Mouse (Mus musculus) left cerebral cortex, adult 2 months (tissue): ENCODE data around the gene Dner. TPM values are rescaled to one million over a fixed set of nuclear protein-coding genes. Genes with fewer than 3 reads are reported as not detected.

Experiments
- DNase-seq, 2 experiments: peaks; one replicate each; pipeline ENCODE4 v3.0.0; 2021 to 2022; ENCODE audit warnings: low spot score in 2 of 2, mixed read lengths in 1 of 2; ENCODE audit errors: extremely low spot score in 1 of 2
- H3K27ac ChIP-seq: fragments of 200-600 bp; 2 replicates; pipeline ENCODE4 v1.8.1; 2022
- H3K4me3 ChIP-seq: fragments of 200-600 bp; 2 replicates; pipeline ENCODE4 v1.8.1; 2022
- CTCF ChIP-seq: fragments of 200-600 bp; IDR thresholded peaks from 2 replicates; pipeline ENCODE4 v1.8.1; 2022; ENCODE audit warnings: antibody characterized with exemption, mild to moderate bottlenecking, moderate library complexity
- intact Hi-C: fragments of 180-260 bp; cut with DNase I; formaldehyde crosslinking; loops from one replicate; pipeline ENCODE4 v1.15.1; 2025
- total RNA-seq, 2 experiments: library from RNA; stranded (reverse); gene quantifications; 2 replicates each; pipeline ENCODE4 v1.2.3; 2021

Gene Dner
- total RNA-seq, 2 experiments from 2014 or later: 136 to 147 TPM

DNA sequence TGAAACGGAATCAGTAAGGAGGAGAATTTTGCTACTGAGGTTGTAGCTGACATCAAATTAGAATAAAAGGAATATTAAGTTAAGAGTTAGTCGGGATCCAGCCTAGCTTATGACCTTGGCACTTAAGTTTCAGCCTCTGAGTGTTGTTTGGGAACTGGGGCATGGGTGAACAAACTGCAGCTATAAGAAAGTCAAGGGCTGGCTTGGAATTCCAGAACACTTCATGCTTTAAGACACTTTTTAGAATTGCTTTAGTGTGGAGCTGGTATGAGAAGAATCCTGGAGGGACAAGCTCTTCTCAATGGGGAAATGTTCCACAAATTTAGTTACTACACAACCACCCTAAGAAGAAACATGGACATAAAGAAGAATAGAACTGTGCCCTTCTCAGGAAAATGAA is 223.8 kb downstream of the Dner start:
- intact Hi-C loops: no loop called here
- TF ChIP-seq CTCF: no peak
- no peak overlapping the region for H3K27ac ChIP-seq
- no peak overlapping the region for H3K4me3 ChIP-seq
- DNase-seq: no peak

DNA sequence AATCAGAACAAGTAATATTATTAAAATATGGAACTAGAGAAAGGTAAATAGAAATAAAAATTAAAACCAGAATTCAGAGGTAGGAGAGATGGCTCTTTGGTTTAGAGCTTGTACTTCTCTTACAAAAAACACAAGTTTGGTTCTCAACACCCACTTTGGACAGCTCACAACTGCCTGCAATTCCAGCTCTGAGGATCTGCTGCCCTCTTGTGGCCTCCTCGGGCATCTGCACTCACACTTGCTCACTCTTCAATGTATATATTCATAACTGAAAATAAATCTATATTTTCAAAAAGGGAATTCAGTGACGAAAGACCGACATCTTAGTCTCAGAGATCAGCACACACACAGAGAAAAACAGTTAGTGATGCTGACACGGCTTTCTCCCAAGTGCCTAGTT is 225.7 kb downstream of the Dner start:
- H3K27ac ChIP-seq: no peak overlapping the region
- DNase-seq: no peak
- no peak overlapping the region for H3K4me3 ChIP-seq
- intact Hi-C loops: no loop called here
- peak; percentile 54 for TF ChIP-seq CTCF

DNA sequence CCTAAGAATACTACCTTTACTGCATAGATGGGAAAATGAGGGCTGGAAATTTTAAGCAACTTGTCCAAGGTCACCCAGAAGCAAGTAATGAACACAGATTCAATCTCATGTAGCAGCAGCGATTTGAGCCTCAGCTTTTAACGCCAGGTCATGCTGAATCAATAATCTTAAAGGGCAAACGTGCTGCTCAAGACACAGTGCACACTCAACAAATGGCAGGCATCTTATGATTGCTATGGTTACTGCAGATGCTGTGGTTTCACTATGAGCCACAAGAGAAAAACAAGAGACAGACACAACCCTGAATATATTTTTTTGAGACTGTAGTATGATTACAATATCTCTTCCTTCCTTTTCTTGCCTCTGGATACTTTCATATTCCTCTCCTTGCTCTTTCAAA is 228.4 kb downstream of the Dner start:
- intact Hi-C loops: loop anchor here (10.0 kb wide), 1 partner anchor 253 kb away; no protein-coding TSS in a partner anchor

DNA sequence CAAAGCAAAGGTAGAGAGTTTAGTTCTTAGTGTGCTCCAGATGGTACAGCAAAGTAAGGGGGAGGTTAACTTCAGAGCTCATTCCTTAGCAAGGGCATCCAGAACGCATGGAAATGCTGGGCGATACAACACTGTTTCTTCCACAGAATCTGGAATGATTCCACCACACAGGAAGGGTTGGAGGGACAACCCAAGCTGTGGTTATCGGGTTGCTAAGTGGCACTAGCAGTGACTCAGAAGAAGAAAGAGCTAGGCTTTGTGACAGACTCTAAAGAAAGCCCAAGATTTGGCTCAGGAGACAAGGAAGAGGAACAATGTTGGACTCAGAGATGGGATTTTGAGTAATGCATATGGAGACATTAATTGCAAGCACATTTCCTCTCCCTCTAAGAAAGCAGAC is 231.3 kb downstream of the Dner start:
- Histone ChIP-seq H3K4me3 (no peak overlapping the region), H3K27ac (peak overlapping the region; percentile 16; the same call in 1 of the 2 replicates)
- TF ChIP-seq CTCF: no peak
- no peak for DNase-seq
- intact Hi-C loops: loop anchor here (10.0 kb wide), 1 partner anchor 250 kb away; no protein-coding TSS in a partner anchor

More for the DNA sequence above, 228.4 kb downstream of the Dner start:
- no peak for DNase-seq
- no peak for TF ChIP-seq CTCF
- no peak overlapping the region for H3K4me3 ChIP-seq
- H3K27ac ChIP-seq: no peak overlapping the region

DNA sequence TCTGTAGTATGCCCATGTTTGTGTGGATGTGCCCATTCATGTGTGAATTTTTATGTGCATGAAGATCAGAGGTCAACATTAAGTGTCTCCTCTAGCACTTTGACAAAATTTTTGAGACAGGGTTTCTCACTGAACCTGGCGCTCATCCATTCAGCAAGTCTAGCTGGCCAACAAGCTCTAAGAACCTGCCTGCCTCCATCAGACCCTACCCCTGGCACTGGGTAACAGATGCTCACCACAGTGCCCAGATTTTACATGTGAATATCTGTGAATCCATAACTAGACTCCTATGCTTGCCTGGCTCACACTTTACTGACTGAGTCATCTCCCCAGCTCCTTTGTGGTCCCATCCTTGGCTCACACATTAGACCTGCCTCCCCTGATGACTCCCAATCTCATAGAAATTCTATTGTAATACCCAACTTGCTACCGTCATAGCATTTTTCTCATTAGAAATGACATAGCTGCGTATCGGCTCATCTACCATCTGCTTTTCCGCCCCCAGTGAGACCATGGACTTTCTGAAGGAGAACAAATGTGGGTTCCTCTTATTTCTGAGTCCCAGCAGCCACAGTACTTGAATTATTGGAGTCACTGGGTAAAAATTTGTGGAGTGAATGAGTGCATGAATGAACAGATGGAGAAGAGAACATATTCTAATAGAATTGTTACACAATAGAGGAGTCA is 231.9 kb downstream of the Dner start:
- DNase-seq: peak in 1 of 2 experiments; percentile 19
- no peak for TF ChIP-seq CTCF
- H3K4me3 ChIP-seq: no peak overlapping the region
- intact Hi-C loops: loop anchor here (10.0 kb wide), 1 partner anchor 249 kb away; no protein-coding TSS in a partner anchor
- peak overlapping the region; percentile 16; the same call in 1 of the 2 replicates for H3K27ac ChIP-seq

DNA sequence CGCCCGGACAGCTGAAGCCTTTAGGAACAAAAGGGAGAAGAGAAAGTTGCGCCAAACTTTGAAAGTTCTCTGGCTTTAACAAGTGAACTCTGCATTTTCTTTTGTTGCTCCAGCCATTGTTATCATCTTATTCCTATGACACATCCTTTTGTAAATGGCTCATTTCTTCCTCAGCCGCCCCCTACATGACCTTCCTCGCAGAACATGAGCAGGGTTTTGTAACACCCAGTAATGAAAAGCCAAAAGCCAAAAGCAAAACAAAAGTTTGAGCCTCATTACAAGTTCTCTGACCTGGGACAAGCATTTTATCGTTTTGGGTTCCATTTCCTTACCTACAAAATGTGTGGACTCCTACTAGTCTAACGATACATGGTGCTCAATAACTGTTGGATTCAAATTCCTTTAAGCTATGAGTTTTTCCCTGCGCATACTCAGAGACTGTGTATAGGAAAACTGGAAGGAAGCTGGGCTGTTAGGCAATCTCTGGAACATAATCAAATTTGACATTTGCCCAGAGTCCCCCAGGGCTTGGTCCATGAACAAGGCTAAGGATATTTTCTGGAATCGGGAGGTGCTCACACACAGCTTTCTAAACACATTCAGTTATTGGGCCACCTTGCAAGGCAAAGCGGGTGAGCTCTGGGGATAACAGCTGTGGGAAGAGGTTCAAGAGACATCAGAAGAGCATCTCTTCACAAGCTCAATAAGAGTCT is 246.3 kb downstream of the Dner start:
- no peak overlapping the region for H3K4me3 ChIP-seq
- no peak overlapping the region for H3K27ac ChIP-seq
- TF ChIP-seq CTCF: no peak
- no peak for DNase-seq
- intact Hi-C loops: no loop called here

DNA sequence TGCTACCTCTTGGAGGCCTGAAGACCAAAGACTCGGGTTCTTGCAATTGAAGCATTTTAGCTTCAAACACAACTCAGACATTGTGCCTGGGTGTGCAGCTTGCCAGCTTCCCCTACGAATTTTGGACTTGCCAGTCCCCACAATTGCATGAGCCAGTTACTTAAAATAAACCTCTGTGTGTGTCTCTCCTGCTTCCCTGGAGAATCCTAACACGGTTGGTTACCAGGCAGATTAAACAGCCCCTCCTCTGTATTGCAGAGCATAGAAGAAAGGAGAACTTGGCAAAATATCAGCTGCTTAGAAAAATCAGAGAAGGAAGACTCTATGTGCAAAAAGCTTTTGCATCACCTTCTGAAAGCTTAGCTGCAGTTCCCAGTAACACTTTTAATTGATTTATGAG is 252.4 kb downstream of the Dner start:
- intact Hi-C loops: loop anchor here (5.0 kb wide), 1 partner anchor 701 kb away; no protein-coding TSS in a partner anchor
- peak in 1 of 2 experiments; percentile 41 for DNase-seq
- TF ChIP-seq CTCF: no peak
- Histone ChIP-seq H3K27ac (no peak overlapping the region), H3K4me3 (no peak overlapping the region)

DNA sequence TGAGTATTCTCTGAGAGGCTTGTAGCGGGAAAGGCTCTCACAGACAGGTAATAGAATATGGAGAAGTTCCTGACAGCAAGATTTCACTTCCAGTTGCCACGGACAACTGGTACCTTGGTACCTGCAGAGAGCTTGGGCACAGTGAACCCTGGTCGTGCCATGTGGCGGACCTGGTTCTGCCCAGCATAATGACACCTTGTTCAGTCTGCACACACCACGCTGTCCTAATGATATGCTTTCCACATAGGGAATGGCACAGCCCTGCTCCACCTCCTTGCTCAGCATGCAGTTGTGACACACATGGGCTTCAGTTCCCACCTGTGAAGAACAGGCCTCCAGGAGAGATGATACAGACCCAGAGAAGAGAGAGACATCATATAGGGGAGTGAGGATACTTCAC is 253.0 kb downstream of the Dner start:
- DNase-seq: no peak
- Histone ChIP-seq H3K4me3 (no peak overlapping the region), H3K27ac (no peak overlapping the region)
- intact Hi-C loops: loop anchor here (5.0 kb wide), 1 partner anchor 701 kb away; no protein-coding TSS in a partner anchor
- no peak for TF ChIP-seq CTCF

DNA sequence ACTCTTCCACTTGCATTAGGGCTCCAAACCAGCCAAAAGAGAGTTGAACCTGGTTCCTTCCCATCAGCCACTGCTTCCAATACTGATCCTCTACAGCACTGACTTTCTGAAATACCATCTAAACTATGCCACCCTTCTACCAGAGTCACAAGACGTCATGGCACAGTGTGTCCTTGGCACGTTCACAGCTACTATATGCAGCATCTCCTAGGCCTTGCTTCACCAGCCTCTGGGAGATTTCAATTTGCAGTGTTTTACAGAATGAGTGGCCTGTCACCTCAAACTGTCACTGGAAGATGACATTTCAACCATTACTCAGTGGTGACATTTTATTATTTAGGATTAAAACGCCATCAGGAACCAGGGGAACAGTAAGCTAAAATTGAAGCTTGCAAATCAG is 254.6 kb downstream of the Dner start:
- H3K4me3 ChIP-seq: no peak overlapping the region
- intact Hi-C loops: loop anchor here (5.0 kb wide), 1 partner anchor 699 kb away; no protein-coding TSS in a partner anchor
- DNase-seq: no peak
- no peak overlapping the region for H3K27ac ChIP-seq
- TF ChIP-seq CTCF: no peak

DNA sequence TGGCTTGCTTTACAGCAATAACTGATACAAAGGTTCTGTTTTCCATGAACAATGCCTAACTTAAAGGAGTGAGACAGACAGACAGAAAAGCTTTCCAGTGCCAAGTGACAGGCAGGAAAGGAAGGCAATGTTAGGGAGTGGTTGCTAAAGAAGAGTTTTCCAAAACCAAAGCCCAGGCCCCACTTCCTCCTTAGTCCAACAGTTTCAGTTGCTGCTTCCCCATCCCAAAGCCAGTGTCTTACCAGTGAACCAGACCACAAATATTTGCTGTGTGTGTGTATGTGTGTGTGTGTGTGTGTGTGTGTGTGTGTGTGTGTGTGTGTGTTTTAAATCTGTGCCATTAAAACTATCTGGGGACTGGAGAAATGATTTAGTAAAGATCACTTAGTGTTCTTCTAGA is 258.5 kb downstream of the Dner start:
- no peak overlapping the region for H3K27ac ChIP-seq
- H3K4me3 ChIP-seq: no peak overlapping the region
- DNase-seq: no peak
- no peak for TF ChIP-seq CTCF
- intact Hi-C loops: no loop called here

DNA sequence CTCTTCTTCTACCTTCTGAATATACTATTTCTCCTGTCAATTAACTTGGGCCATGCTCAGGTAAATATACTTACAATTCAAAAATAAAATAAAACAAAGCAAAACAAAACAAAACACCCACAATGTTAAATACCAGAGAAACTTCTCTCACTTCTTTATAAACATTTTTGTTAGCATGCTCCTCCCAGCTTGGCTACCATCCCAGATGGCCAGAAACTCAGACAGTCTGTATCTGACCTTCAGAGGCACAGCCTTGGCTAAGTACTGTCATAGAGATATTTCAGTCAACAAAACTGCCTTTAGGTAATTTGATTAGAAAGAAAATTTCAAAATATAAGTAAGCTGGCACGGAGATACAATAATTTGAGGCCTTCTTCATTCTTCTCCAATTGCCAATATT is 259.7 kb downstream of the Dner start:
- no peak for TF ChIP-seq CTCF
- intact Hi-C loops: no loop called here
- Histone ChIP-seq H3K4me3 (no peak overlapping the region), H3K27ac (no peak overlapping the region)
- DNase-seq: no peak

DNA sequence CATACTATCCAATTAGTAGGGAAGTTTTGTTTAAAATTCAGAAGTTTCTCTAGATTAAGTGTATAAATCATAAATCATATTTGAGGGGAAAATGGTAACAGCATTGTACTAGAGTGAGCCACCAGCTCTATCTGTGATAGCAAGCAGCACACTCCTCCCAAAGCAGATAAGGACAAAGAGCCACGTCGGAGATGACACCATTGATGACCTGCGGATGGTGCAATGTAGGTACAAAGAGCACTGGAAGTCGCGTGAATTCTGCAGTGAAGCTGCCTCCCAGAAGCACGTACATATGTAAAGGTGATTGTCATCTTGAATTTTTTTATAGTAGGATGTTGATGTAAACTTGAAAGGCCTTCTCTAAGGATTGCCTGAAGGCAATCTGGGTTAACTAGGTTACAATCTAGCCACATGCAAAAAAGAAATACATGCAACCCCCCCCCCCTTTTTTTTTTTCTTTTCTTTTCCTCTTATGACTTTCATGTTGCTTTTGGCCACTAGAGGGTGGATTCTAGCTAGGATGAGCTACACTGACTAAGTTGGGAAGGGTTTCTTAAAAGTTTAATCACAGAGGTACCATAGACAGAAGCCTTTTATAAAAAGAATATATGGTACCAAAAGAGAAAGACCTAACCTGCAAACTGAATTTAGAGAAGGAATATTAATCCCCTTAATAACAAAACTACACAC is 262.6 kb downstream of the Dner start:
- no peak overlapping the region for H3K27ac ChIP-seq
- DNase-seq: peak in 1 of 2 experiments; percentile 4
- no peak overlapping the region for H3K4me3 ChIP-seq
- intact Hi-C loops: loop anchor here (1.0 to 5.0 kb wide), 2 partner anchors 149 to 264 kb away; partner anchors contain the start of gene Dner
- peak; percentile 50 for TF ChIP-seq CTCF
